Mouse (Mus musculus): ENCODE data around the gene Pmp22.

Pmp22 gene

GRCm38 (mm10) chr11:63157117-63157516 lies 28.3 kb downstream of the Pmp22 start:
- no peak for DNase-seq (ENCODE audit: inconsistent age in 2 of 2, low spot score in 1 of 2)

GRCm38 (mm10) chr11:63160926-63161325 lies 32.1 kb downstream of the Pmp22 start:
- DNase-seq (ENCODE audit: inconsistent age in 2 of 2, low spot score in 1 of 2), result no peak

GRCm38 (mm10) chr11:63162806-63163205 lies 34.0 kb downstream of the Pmp22 start:
- no peak for DNase-seq (ENCODE audit: inconsistent age in 2 of 2, low spot score in 1 of 2)

- peak in 1 of 2 experiments; percentile 65 for DNase-seq (ENCODE audit: inconsistent age in 2 of 2, low spot score in 1 of 2)
Measured at GRCm38 (mm10) chr11:63163550-63163949, 34.8 kb downstream of the Pmp22 start.

GRCm38 (mm10) chr11:63163986-63164682 lies 35.4 kb downstream of the Pmp22 start:
- DNase-seq (ENCODE audit: inconsistent age in 2 of 2, low spot score in 1 of 2), result no peak

- peak in 1 of 2 experiments; percentile 66 for DNase-seq (ENCODE audit: inconsistent age in 2 of 2, low spot score in 1 of 2)
Measured at GRCm38 (mm10) chr11:63164756-63165484, 36.1 kb downstream of the Pmp22 start.

- no peak for DNase-seq (ENCODE audit: inconsistent age in 2 of 2, low spot score in 1 of 2)
Measured at GRCm38 (mm10) chr11:63167826-63168225, 39.0 kb downstream of the Pmp22 start.

- DNase-seq (ENCODE audit: inconsistent age in 2 of 2, low spot score in 1 of 2), result peak in 1 of 2 experiments; percentile 53
Measured at GRCm38 (mm10) chr11:63168551-63169258, 39.9 kb downstream of the Pmp22 start.

GRCm38 (mm10) chr11:63171977-63172376 lies 43.2 kb downstream of the Pmp22 start:
- DNase-seq (ENCODE audit: inconsistent age in 2 of 2, low spot score in 1 of 2), result peak; percentile 54 to 89

- DNase-seq (ENCODE audit: inconsistent age in 2 of 2, low spot score in 1 of 2), result peak in 1 of 2 experiments; percentile 59
Measured at GRCm38 (mm10) chr11:63173604-63174003, 44.8 kb downstream of the Pmp22 start.

GRCm38 (mm10) chr11:63175302-63175701 lies 46.5 kb downstream of the Pmp22 start:
- peak in 1 of 2 experiments; percentile 50 for DNase-seq (ENCODE audit: inconsistent age in 2 of 2, low spot score in 1 of 2)

- DNase-seq (ENCODE audit: inconsistent age in 2 of 2, low spot score in 1 of 2), result no peak
Measured at GRCm38 (mm10) chr11:63176416-63176815, 47.6 kb downstream of the Pmp22 start.

- no peak for DNase-seq (ENCODE audit: inconsistent age in 2 of 2, low spot score in 1 of 2)
Measured at GRCm38 (mm10) chr11:63180262-63181101, 51.7 kb downstream of the Pmp22 start.

- no peak for DNase-seq (ENCODE audit: inconsistent age in 2 of 2, low spot score in 1 of 2)
Measured at GRCm38 (mm10) chr11:63188803-63189202, 60.0 kb downstream of the Pmp22 start.

GRCm38 (mm10) chr11:63198070-63198469 lies 69.3 kb downstream of the Pmp22 start:
- no peak for DNase-seq (ENCODE audit: inconsistent age in 2 of 2, low spot score in 1 of 2)

GRCm38 (mm10) chr11:63201989-63202535 lies 73.3 kb downstream of the Pmp22 start:
- no peak for DNase-seq (ENCODE audit: inconsistent age in 2 of 2, low spot score in 1 of 2)

Measured in adrenal gland, adult (tissue).